Mouse (Mus musculus) C2C12 (cell line): ENCODE data around the gene Isoc2a. TPM values are rescaled to one million over a fixed set of nuclear protein-coding genes. Genes with fewer than 3 reads are reported as not detected.

Experiments
- H3K27me3 ChIP-seq: one replicate; pipeline ENCODE4 v1.6.1; 2011; ENCODE audit not compliant: control insufficient read depth, insufficient read depth, insufficient read length
- H3K36me3 ChIP-seq: one replicate; pipeline ENCODE4 v1.6.1; 2011; ENCODE audit not compliant: control insufficient read depth, insufficient read depth
- H3K4me3 ChIP-seq: one replicate; pipeline ENCODE4 v1.5.1; 2011; ENCODE audit warnings: mild to moderate bottlenecking, control low read depth; ENCODE audit not compliant: poor library complexity, insufficient read depth, severe bottlenecking
- H3K79me2 ChIP-seq: one replicate; pipeline ENCODE4 v1.6.1; 2011; ENCODE audit not compliant: control insufficient read depth, insufficient read depth
- H3K79me3 ChIP-seq: one replicate; pipeline ENCODE4 v1.6.1; 2011; ENCODE audit warnings: low read depth, control low read depth
- H3ac ChIP-seq: one replicate; pipeline ENCODE3; 2011; ENCODE audit warnings: low read depth; ENCODE audit not compliant: control insufficient read depth, insufficient read length
- CEBPB ChIP-seq: IDR thresholded peaks from one replicate; pipeline ENCODE4 v1.6.1; 2011; ENCODE audit warnings: low read depth, mild to moderate bottlenecking, control low read depth, moderate library complexity
- CTCF ChIP-seq: IDR thresholded peaks from one replicate; pipeline ENCODE4 v1.5.1; 2011; ENCODE audit not compliant: control insufficient read depth, insufficient read depth, insufficient read length
- FOSL1 ChIP-seq: IDR thresholded peaks from one replicate; pipeline ENCODE4 v1.8.0; 2011; ENCODE audit warnings: mild to moderate bottlenecking, low read length; ENCODE audit not compliant: poor library complexity, insufficient read depth, severe bottlenecking
- MAX ChIP-seq: IDR thresholded peaks from one replicate; pipeline ENCODE4 v1.6.1; 2011; ENCODE audit warnings: mild to moderate bottlenecking, control low read depth
- MYOD1 ChIP-seq: IDR thresholded peaks from one replicate; pipeline ENCODE4 v1.6.1; 2011; ENCODE audit warnings: low read depth; ENCODE audit not compliant: control insufficient read depth, insufficient read length
- MYOG ChIP-seq: IDR thresholded peaks from one replicate; pipeline ENCODE4 v1.6.1; 2011; ENCODE audit not compliant: control insufficient read depth, insufficient read length; ENCODE audit errors: extremely low read depth
- USF1 ChIP-seq: IDR thresholded peaks from one replicate; pipeline ENCODE4 v1.6.1; 2011; ENCODE audit warnings: low read depth, mild to moderate bottlenecking, control low read depth, moderate library complexity
- polyA plus RNA-seq: library from polyadenylated mRNA; unstranded; fragments of >200 nt; fragmentation: generic; extraction: Trizol; gene quantifications from one replicate; pipeline ENCODE4 v1.2.1, GENCODE M21; 2012; ENCODE audit warnings: missing spikeins

Isoc2a gene
- polyA plus RNA-seq, 1 experiment: 3.7 TPM

DNA sequence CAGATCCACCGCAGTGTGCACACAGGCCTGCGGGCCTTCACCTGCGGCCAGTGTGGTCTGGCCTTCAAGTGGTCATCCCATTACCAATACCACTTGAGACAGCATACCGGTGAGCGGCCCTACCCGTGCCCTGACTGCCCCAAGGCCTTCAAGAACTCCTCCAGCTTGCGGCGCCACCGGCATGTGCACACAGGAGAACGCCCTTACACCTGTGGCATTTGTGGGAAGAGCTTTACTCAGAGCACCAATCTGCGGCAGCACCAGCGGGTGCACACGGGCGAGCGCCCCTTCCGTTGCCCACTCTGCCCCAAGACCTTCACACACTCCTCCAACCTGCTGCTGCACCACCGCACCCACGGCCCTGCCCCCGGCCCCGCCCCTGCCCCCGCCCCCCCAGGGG, 42.1 kb downstream of the Isoc2a start:
- Histone ChIP-seq H3ac (no peak overlapping the region), H3K4me3 (no peak overlapping the region), H3K27me3 (no peaks in the 10 kb centered on the region), H3K36me3 (peaks cover 14% of the 10 kb centered on the region), H3K79me2 (peaks cover 26% of the 10 kb centered on the region), H3K79me3 (peaks cover 9% of the 10 kb centered on the region)
- TF ChIP-seq CTCF (no peak), MYOG (no peak), MYOD1 (no peak), MAX (no peak), USF1 (no peak), CEBPB (no peak), FOSL1 (no peak)

DNA sequence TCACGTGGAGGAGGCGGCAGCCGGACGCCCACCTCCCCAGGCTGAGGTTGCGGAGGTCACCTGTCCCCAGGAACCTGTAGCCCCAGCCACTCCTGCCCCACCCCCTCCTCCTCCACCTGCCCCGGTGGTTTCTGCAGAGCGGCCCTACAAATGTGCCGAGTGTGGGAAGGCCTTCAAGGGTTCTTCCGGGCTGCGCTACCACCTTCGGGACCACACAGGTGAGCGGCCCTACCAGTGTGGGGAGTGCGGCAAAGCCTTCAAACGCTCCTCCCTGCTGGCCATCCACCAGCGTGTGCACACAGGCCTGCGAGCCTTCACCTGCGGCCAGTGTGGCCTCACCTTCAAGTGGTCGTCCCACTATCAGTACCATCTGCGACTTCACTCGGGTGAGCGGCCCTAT, 43.0 kb downstream of the Isoc2a start:
- TF ChIP-seq MYOG (no peak), MYOD1 (no peak), MAX (no peak), FOSL1 (no peak), USF1 (no peak), CEBPB (no peak), CTCF (no peak)
- Histone ChIP-seq H3K4me3 (no peak overlapping the region), H3K27me3 (no peaks in the 10 kb centered on the region), H3K36me3 (peaks cover 14% of the 10 kb centered on the region), H3K79me2 (peaks cover 26% of the 10 kb centered on the region), H3K79me3 (peaks cover 9% of the 10 kb centered on the region), H3ac (no peak overlapping the region)

DNA sequence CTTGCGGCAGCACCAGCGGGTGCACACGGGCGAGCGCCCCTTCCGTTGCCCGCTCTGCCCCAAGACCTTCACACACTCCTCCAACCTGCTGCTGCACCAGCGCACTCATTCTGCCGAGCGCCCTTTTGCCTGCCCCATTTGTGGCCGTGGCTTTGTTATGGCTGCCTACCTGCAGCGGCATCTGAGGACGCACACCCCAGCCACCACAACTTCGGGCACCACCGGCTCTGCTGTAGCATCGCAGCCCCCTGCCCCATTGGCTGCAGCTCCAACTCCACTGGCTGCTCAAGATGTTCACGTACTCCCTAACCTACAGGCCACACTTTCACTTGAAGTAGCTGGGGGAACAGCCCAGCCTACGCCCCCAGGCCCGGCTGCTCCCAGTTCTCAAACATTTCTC, 43.5 kb downstream of the Isoc2a start:
- Histone ChIP-seq H3ac (no peak overlapping the region), H3K36me3 (peaks cover 14% of the 10 kb centered on the region), H3K4me3 (no peak overlapping the region), H3K79me2 (peaks cover 26% of the 10 kb centered on the region), H3K79me3 (peaks cover 9% of the 10 kb centered on the region), H3K27me3 (no peaks in the 10 kb centered on the region)
- TF ChIP-seq MYOD1 (no peak), USF1 (no peak), FOSL1 (no peak), CTCF (no peak), MYOG (no peak), MAX (no peak), CEBPB (no peak)

DNA sequence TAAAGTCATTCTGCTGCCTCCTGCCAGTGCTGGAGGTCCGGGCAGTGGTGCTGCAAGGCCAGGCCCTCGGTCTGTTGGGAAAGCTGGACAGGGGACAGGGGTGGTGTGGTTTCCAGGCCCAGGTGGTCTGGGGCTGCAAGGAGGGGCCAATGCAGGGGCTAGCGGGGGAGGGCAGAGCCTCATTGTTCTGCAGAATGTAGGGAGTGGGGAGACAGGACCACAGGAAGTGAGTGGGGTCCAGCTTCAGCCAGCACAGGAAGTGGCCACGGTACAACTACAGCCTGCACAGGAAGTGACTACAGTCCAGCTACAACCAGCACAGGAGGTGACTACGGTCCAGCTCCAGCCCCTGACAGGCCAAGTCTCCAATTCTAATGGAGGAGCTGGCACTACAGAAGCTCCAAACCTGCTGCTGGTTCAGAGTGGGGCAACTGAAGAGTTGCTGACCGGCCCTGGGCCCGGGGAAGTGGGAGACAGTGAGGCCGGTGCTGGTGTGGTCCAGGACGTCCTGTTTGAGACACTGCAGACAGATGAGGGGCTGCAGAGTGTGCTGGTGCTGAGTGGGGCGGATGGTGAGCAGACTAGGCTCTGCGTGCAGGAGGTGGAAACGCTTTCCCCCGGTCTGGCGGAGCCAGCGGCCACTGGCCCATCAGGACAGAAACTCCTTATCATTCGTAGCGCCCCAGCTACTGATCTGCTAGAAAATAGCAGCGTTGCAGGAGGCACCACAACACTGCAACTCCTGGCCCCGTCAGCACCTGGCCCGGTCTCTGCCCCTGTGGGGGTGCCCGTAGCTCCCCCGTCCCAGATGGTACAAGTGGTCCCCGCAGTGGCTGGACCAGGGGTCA, 44.2 kb downstream of the Isoc2a start:
- H3K4me3 ChIP-seq: no peak overlapping the region
- H3K36me3 ChIP-seq: peaks cover 14% of the 10 kb centered on the region
- H3K79me2 ChIP-seq: peaks cover 19% of the 10 kb centered on the region
- no peak overlapping the region for H3ac ChIP-seq
- H3K27me3 ChIP-seq: no peaks in the 10 kb centered on the region
- peaks cover 6% of the 10 kb centered on the region for H3K79me3 ChIP-seq
- TF ChIP-seq CTCF (no peak), MYOD1 (no peak), USF1 (no peak), CEBPB (no peak), MAX (no peak), MYOG (no peak), FOSL1 (no peak)

DNA sequence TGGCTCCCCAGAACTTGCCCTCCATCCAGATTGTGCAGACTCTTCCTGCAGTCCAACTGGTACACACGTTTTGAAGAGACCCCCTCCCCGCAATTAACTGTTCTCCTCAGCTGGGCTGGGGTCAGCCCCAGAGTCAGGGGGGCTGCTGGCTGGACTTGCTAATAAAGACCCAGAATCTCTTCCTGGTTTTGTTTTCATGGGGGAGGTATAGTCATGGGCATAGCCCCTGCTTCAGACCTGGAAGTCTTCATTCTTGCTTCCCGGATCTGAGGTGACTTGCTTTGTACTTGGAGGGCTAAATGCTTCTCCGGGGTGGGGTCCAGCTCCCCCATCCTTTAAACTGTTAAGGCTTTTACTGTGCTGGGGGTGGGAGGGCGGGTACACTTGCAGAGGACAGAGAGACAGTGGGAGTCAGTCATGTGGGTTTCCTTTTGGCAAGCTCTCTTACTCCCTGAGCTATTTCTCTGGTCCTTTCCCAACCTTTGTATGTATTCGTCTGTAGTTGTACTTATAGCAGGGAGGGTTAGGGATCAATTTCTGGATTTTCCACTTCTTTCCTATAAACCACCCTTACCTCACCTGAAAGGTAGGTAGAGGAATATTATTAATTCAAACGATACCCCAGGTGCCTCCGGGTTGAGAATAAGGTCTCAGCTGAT, 45.0 kb downstream of the Isoc2a start, which contains the start of gene Nat14:
TSS of gene Nat14 (plus strand) at position 205 of the 659 bp plus-strand sequence.
- Histone ChIP-seq H3ac (no peak within 1 kb of the TSS), H3K79me3 (no peaks in the 10 kb centered on the region), H3K36me3 (peaks cover 14% of the 10 kb centered on the region), H3K27me3 (no peaks in the 10 kb centered on the region), H3K79me2 (peaks cover 11% of the 10 kb centered on the region), H3K4me3 (no peak within 1 kb of the TSS)
- TF ChIP-seq CEBPB (no peak), MYOD1 (no peak), MYOG (no peak), USF1 (no peak), CTCF (no peak), MAX (no peak), FOSL1 (no peak)
